Mouse (Mus musculus): ENCODE data around the gene 4930578G10Rik. TPM values are rescaled to one million over a fixed set of nuclear protein-coding genes. Genes with fewer than 3 reads are reported as not detected.

4930578G10Rik gene
- polyA plus RNA-seq (2017; shearing (Covaris generic)): not detected

DNA sequence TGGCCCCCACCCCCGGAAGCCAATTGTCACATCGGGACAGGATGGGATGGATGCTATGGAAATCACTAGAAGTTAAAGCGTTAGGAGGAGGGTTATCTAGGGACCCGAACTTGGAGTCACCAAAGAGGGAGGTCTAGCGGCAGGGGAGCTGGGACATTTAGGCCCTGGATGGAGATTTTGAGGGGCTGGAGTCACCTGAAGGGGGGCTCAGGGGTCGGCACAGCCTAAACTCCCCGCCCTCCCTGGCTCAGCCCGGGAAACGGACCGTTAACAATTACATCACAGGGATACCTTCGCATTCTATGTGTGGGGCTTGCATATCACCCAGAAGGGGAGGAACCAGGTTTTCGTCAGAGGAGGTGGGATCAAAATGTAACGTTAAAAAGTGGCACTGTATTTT lies at the start of gene 4930578G10Rik:
TSS of gene 4930578G10Rik (plus strand) at position 301 of the 400 bp plus-strand sequence.

DNA sequence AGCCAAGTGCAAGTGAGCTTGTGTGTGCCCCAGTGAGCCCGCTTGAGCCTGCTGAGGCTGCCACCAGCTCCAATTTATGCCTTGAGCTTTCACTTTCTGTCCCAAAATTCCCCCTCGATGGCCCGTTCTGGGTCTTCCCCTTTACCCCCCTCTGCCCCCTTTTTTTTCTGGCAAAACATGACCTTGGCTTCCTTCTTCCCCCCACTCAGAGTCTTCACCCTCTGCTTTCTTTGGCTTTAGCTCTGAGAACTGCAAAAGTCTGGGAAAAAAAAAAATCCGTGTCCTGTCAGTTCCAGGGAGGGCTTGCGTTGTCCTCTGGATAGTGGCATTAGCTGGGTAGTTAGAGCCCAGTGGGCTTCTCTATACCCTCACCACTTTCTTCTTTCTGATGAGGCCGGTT lies 21.1 kb downstream of the 4930578G10Rik start, which contains the start of gene Ccl19:
TSS of gene Ccl19 (minus strand) at position 101 of the 400 bp plus-strand sequence.

DNA sequence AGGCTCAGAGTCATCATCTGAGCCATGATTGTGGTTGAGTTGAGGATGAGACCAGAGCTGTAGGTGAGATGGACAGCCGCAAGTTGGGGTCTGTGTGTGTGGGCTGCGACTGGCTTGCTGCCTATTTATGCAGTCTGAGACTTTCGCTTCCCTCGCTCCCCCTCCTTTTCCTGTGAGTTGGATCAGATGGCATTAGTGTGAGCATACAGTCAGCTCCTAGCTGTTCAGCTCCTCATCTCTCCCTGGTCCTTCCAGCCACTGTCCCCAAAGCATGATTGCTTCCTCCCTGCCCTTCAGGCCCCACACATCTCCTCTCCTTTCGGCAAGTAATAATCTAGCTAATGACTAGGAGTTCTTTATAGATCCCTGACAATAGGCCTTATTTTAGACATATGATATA lies 38.5 kb downstream of the 4930578G10Rik start, which contains the start of gene Ccl21a:
TSS of gene Ccl21a (minus strand) at position 101 of the 400 bp plus-strand sequence.

DNA sequence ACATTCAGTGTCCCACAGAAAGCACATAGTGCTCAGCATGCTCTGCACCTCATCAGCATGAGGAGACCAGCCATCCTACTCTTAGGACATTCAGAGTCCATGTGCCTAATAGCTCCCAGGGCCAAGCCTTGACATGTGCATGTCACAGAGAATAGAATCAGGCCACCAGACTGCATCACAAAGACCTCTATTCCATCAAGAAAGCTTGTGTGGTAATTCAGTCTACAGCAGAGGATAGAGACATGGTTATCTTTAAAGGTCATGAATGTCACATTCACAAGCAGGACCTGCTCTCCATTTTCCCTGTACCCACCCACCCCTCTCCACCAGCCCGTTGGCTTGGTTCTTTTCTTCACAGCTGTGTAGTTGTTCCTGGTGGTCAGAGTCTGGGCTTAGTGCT lies 118.4 kb downstream of the 4930578G10Rik start, which contains the start of gene Fam205a1:
TSS of gene Fam205a1 (minus strand) at position 101 of the 400 bp plus-strand sequence.

DNA sequence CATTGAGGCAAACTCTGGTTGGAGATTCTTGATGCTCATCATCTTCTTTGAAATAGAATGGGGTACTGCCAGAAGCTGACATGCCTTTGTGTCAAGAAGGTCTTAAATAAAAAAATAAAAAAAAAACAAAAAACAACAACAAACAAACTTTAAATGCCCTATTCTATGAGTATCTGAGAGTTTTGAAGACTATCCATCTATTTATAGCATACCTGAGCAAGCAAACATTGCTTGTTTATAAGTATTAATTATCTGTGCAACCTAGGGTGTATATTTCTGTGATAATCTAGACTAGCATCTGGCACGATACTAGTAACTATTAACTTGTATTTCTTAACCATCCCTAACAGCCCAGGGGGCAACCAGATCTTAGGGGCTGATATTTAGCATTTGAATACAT lies 121.3 kb downstream of the 4930578G10Rik start, which contains the start of gene Gm12394:
TSS of gene Gm12394 (minus strand) at position 101 of the 400 bp plus-strand sequence.

DNA sequence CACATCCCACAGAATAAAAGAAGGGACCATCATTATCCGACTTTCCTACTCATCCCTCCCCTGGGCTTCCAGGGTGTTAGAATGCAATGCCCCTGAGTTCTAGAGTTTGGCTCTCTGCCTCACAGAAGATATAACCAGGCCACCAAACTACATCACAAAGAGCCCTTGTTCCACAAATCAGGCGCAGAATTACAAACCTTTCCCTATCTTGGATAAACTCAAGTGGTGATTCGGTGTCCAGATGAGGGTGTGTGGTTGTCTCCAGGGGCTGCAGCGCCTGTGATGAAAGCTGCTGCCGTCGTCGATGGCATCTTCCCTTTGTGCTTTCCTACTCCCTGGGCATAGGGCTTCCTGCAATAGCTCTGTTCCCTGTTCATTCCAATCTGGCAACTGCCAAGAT lies 138.8 kb downstream of the 4930578G10Rik start, which contains the start of gene Fam205c:
TSS of gene Fam205c (minus strand) at position 101 of the 400 bp plus-strand sequence.

Other genes starting within 250 kb of the 4930578G10Rik start
- gene Fam205a2, start 207.4 kb upstream of the 4930578G10Rik start, polyA plus RNA-seq (2017; shearing (Covaris generic)): not detected
- not detected for gene Gm10591, start 123.3 kb upstream of the 4930578G10Rik start, polyA plus RNA-seq (2017; shearing (Covaris generic))
- not detected for gene Gm2564, start 105.8 kb upstream of the 4930578G10Rik start, polyA plus RNA-seq (2017; shearing (Covaris generic))
- gene Ccl27b, start 80.3 kb upstream of the 4930578G10Rik start, polyA plus RNA-seq (2017; shearing (Covaris generic)): not detected
- not detected for gene Il11ra2, start 73.7 kb upstream of the 4930578G10Rik start, polyA plus RNA-seq (2017; shearing (Covaris generic))
- not detected for gene Ccl19, start 21.0 kb downstream of the 4930578G10Rik start, polyA plus RNA-seq (2017; shearing (Covaris generic))
- gene Ccl21a, start 38.4 kb downstream of the 4930578G10Rik start, polyA plus RNA-seq (2017; shearing (Covaris generic)): not detected
- not detected for gene Fam205a1, start 118.3 kb downstream of the 4930578G10Rik start, polyA plus RNA-seq (2017; shearing (Covaris generic))
- gene Gm12394, start 121.2 kb downstream of the 4930578G10Rik start, polyA plus RNA-seq (2017; shearing (Covaris generic)): not detected
- gene Fam205c, start 138.7 kb downstream of the 4930578G10Rik start, polyA plus RNA-seq (2017; shearing (Covaris generic)): not detected
- gene Phf24, start 181.1 kb downstream of the 4930578G10Rik start, polyA plus RNA-seq (2017; shearing (Covaris generic)): not detected
- 25.8 TPM for gene Dnajb5, start 214.3 kb downstream of the 4930578G10Rik start, polyA plus RNA-seq (2017; shearing (Covaris generic))
- gene 1700022I11Rik, start 234.1 kb downstream of the 4930578G10Rik start, polyA plus RNA-seq (2017; shearing (Covaris generic)): not detected